Mouse (Mus musculus): ENCODE data around the gene Tcf7l1. TPM values are rescaled to one million over a fixed set of nuclear protein-coding genes. Genes with fewer than 3 reads are reported as not detected.

Tcf7l1 gene
- polyA plus RNA-seq, 1 experiment from 2014 or later = 6.2 TPM

DNA sequence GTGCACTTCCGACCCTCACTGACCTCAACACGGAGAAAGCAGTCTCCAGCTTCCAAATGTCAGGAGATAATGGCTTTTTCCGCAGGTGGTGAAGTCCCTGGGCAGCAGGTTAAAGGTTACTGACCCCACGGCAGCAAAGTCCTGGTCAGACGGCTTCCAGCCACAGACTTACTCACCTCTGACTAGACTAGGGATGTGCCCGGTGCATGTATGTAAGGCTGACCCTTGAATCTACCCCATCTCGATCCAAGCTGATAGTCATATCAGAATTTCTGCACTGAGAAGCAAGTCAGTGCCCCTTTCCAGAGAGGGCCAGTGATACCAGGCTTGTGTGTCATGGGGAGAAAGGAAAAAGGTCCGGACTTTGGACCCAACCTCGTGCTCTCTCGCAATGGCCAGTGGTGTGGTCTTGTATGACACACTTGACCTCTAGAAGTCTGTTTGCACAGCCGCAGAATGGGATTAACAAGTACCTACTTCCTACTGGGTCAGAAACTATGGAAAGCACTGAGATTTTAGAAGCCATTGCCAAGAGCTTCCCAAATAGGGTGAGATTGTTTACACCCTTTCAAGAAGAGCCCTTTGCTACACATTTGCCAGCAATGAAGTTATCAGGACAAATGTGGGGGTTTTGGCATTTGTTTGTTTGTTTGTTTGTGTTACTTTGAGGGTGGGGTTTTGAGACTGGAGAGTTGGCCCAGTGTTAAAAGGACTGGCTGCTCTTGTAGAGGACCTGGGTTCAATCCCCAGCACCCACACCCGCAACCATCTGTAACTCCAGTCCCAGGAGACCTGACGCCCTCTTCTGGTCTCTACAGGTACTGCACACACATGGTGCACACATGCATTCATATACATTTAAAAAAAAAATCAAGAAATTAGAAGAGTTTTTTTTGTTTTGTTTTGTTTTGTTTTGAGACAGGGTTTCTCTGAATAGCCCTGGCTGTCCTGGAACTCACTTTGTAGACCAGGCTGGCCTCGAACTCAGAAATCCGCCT is 10.0 kb downstream of the Tcf7l1 start:
- WGBS = 94% methylated on average over 15 of the region's 15 CpGs
- Histone ChIP-seq H3K9ac (replicated peaks) (no peak overlapping the region), H3K9me3 (no peaks in the 10 kb centered on the region), H3K4me3 (no peak overlapping the region), H3K4me2 (replicated peaks) (no peak overlapping the region), H3K36me3 (no peaks in the 10 kb centered on the region), H3K4me1 (no peaks in the 10 kb centered on the region), H3K27ac (replicated peaks) (no peak overlapping the region), H3K27me3 (no peaks in the 10 kb centered on the region)
- ATAC-seq (replicated peaks) = no peak

DNA sequence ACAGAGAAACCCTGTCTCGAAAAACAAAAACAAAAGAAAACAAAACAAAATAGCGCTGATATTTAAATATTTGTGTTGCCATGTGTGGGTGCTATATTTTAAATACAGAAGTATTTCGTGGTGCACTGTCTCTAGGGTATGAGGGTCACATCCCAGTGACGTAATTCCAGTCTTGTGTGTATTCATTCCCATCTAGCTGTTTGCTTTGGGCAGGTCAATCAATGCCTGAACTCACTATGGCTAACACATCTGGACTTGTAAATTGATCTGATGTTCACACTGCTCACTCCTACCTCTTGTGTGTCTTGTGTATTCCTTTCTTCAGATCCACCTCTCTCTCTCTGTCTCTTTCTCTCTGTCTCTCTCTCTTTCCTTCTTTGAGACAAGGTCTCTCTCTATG is 11.8 kb downstream of the Tcf7l1 start:
- 92% methylated on average over 4 of the region's 4 CpGs for WGBS
- H3K9me3 ChIP-seq = no peaks in the 10 kb centered on the region
- no peak overlapping the region for H3K4me2 ChIP-seq (replicated peaks)
- H3K27ac ChIP-seq (replicated peaks) = no peak overlapping the region
- no peak overlapping the region for H3K4me3 ChIP-seq
- ATAC-seq (replicated peaks) = no peak
- no peak overlapping the region for H3K9ac ChIP-seq (replicated peaks)
- H3K4me1 ChIP-seq = no peaks in the 10 kb centered on the region
- no peaks in the 10 kb centered on the region for H3K27me3 ChIP-seq
- H3K36me3 ChIP-seq = no peaks in the 10 kb centered on the region

DNA sequence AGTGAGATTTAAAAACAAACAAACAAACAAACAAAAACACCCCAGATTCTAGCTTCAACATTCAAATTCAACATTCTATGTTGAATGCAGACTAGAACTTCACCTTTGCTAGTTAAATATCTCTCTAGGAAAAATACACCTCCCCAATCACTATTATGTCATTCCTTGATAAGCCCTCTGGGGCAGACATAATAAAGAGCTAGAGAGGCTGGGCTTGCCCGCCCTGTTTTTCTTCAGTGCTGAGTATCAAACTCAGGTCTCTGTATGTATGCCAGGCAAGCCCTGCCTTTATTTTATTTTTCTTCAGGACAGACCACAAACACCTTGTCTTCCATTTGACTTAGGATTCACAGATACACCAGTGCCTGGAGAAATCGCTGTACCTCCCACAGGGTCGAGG is 14.8 kb downstream of the Tcf7l1 start:
- Histone ChIP-seq H3K9me3 (no peaks in the 10 kb centered on the region), H3K9ac (replicated peaks) (no peak overlapping the region), H3K36me3 (no peaks in the 10 kb centered on the region), H3K27me3 (no peaks in the 10 kb centered on the region), H3K4me3 (no peak overlapping the region), H3K4me2 (replicated peaks) (no peak overlapping the region), H3K27ac (replicated peaks) (no peak overlapping the region), H3K4me1 (peaks cover 9% of the 10 kb centered on the region)
- WGBS = 30% methylated on average over 3 of the region's 3 CpGs
- no peak for ATAC-seq (replicated peaks)

DNA sequence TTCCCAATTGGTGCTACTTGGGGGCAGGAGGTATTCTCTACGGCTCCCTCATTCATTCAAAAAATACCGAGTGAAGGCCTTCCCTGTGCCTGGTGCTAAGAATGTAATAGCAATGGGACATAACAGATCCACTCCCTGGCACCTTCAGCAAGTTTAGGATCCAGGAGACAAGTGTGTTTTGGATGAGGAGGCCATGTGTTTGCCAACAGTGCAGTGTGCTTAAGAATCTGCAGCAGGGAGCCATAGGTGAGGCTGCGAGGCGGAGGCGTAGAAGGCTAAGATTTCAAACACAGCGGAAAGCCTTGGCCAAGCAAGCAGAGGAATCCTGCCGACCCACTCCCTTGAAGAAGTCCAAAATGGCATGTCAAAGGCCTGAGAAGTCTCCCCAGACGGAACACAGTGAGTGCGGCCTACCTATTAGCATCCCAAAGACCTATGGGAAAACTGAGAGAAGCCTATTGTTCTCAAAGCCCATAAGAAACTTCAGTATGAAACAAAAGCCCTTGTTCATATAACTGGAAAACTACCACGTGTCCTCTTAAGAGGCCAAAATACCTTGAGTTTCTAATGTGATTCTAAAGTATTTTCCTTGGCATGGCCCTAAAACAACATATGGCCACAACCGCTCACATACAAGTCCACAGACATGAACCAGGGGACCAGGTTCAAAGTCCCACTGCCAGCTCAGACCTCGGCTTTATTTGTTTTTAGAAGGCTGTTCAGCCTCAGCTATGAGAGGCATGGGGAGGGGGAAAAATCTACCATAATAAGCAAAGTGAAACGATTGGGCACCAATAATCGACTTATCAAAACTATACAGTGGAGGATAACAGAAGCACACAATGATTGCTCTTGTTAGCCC is 18.9 kb downstream of the Tcf7l1 start:
- Histone ChIP-seq H3K4me1 (peaks cover 29% of the 10 kb centered on the region), H3K27ac (replicated peaks) (no peak overlapping the region), H3K4me2 (replicated peaks) (no peak overlapping the region), H3K9ac (replicated peaks) (no peak overlapping the region), H3K4me3 (no peak overlapping the region), H3K9me3 (no peaks in the 10 kb centered on the region), H3K36me3 (no peaks in the 10 kb centered on the region), H3K27me3 (no peaks in the 10 kb centered on the region)
- WGBS = 67% methylated on average over 14 of the region's 14 CpGs
- no peak for ATAC-seq (replicated peaks)

DNA sequence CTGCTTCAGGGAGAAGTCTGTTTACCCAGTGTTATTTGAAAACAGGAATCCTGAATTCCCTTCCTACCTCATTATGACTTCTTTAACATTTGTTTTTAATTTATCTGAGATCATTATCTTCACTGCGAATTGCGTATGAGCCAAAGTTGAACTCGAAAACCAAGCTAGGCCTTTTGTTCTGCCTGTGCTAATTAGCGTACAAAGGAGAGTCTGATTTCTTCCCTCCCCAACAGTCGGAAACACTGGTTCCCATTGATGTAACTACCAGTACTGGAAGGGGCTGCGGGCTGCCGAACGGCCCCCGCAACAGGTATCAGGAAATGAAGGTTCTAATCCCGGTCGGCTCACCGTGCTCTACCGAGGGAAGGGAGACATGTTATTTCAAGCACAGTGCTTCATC is 19.7 kb downstream of the Tcf7l1 start:
- WGBS = 51% methylated on average over 13 of the region's 13 CpGs
- no peaks in the 10 kb centered on the region for H3K9me3 ChIP-seq
- peaks cover 29% of the 10 kb centered on the region for H3K4me1 ChIP-seq
- no peak overlapping the region for H3K4me2 ChIP-seq (replicated peaks)
- no peak overlapping the region for H3K9ac ChIP-seq (replicated peaks)
- ATAC-seq (replicated peaks) = no peak
- H3K36me3 ChIP-seq = no peaks in the 10 kb centered on the region
- peak overlapping the region; percentile 56; the same call in 1 of the 2 replicates for H3K27ac ChIP-seq (replicated peaks)
- no peak overlapping the region for H3K4me3 ChIP-seq
- no peaks in the 10 kb centered on the region for H3K27me3 ChIP-seq

DNA sequence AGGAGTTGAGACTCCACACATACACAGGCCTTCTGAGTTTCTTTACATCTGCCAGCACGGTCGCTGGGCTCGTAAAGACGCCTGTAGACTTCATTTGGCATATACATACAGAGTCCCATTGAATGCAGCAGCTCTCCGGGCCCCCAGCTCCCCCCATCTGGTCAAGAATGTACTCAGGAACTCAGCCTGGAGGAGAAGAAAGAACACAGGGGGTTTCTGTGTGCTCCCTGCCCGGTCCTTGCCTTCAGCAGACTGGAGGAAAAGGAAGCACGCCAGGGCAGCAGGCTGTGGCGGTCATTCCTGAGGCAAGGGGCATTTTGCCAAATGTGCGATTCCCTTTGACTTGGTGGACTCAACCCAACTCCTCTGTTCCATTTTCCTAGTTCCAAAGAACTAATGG is 20.2 kb downstream of the Tcf7l1 start:
- H3K27me3 ChIP-seq = no peaks in the 10 kb centered on the region
- 59% methylated on average over 9 of the region's 9 CpGs for WGBS
- H3K4me3 ChIP-seq = no peak overlapping the region
- no peaks in the 10 kb centered on the region for H3K9me3 ChIP-seq
- ATAC-seq (replicated peaks) = no peak; the same call in 1 of the 2 replicates
- H3K27ac ChIP-seq (replicated peaks) = peak overlapping the region; percentile 56
- H3K9ac ChIP-seq (replicated peaks) = no peak overlapping the region
- no peaks in the 10 kb centered on the region for H3K36me3 ChIP-seq
- no peak overlapping the region for H3K4me2 ChIP-seq (replicated peaks)
- peaks cover 29% of the 10 kb centered on the region for H3K4me1 ChIP-seq

DNA sequence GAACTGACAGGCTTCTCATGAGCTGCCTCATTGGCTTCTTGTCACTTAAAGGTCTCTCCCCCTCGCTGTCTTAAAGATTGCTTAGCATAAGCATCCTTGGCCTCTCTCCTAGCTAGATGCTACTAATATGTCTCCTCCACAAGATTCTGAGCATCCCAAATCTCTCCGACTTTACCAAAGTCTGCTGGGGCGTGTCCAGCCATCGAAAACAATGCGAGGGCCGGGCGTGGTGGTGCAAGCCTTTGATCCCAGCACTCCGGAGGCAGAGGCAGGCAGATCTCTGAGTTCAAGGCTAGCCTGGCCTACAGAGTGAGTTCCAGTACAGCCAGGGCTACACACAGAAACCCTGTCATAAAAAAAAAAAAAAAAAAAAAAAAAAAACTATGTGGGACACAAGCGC is 21.0 kb downstream of the Tcf7l1 start:
- H3K27ac ChIP-seq (replicated peaks) = no peak overlapping the region
- H3K4me3 ChIP-seq = no peak overlapping the region
- no peak overlapping the region for H3K9ac ChIP-seq (replicated peaks)
- no peaks in the 10 kb centered on the region for H3K9me3 ChIP-seq
- 98% methylated on average over 9 of the region's 9 CpGs for WGBS
- no peak overlapping the region for H3K4me2 ChIP-seq (replicated peaks)
- no peak for ATAC-seq (replicated peaks)
- peaks cover 29% of the 10 kb centered on the region for H3K4me1 ChIP-seq
- H3K27me3 ChIP-seq = no peaks in the 10 kb centered on the region
- H3K36me3 ChIP-seq = no peaks in the 10 kb centered on the region

DNA sequence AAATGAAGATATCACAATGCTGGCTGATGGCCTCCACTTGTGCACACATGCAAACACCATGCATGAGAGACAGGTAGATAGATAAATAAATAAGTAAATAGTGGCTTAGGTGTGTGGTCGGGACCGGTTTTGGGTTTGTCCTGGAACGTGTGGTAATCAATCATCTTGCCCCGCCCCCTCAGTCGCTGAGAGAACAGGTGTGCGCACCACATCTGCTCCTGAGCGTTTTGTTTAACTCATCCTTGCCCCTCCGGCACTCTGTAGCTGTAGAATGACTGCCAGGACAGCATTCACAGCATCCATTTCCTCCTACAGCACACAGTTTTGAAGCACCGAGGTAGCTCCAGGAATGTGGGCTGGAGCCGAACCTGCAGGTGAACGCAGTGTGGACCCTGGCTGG is 25.4 kb downstream of the Tcf7l1 start:
- Histone ChIP-seq H3K4me2 (replicated peaks) (no peak overlapping the region), H3K27ac (replicated peaks) (no peak overlapping the region), H3K9ac (replicated peaks) (no peak overlapping the region), H3K9me3 (no peaks in the 10 kb centered on the region), H3K27me3 (no peaks in the 10 kb centered on the region), H3K36me3 (no peaks in the 10 kb centered on the region), H3K4me3 (no peak overlapping the region), H3K4me1 (peaks cover 20% of the 10 kb centered on the region)
- 76% methylated on average over 11 of the region's 11 CpGs for WGBS
- ATAC-seq (replicated peaks) = no peak

DNA sequence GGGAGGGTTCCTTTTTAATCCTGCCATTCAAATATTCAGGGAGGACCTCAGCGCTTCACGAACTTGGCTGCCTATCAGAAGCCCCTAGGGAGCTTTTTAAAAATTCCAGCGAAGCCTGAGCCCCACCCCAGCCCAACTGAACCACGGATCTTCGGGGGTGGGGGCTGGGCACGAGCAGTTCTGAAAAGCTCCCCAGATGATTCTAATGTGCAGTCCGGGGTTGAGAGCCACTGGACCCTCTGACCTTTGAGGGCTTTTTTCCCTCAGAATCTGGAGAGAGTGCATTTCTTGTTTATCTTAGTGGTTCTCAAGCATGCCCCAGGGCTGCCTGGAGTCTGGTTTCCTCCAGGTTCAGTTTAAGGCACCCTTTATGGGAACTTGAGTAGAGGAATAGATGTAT is 27.4 kb downstream of the Tcf7l1 start:
- peaks cover 17% of the 10 kb centered on the region; the same call in 1 of the 2 replicates for H3K4me1 ChIP-seq
- no peaks in the 10 kb centered on the region for H3K36me3 ChIP-seq
- H3K4me2 ChIP-seq (replicated peaks) = no peak overlapping the region
- H3K27me3 ChIP-seq = no peaks in the 10 kb centered on the region
- no peak for ATAC-seq (replicated peaks)
- WGBS = 5% methylated on average over 7 of the region's 7 CpGs
- H3K9me3 ChIP-seq = no peaks in the 10 kb centered on the region
- H3K9ac ChIP-seq (replicated peaks) = no peak overlapping the region
- H3K4me3 ChIP-seq = no peak overlapping the region
- no peak overlapping the region for H3K27ac ChIP-seq (replicated peaks)

DNA sequence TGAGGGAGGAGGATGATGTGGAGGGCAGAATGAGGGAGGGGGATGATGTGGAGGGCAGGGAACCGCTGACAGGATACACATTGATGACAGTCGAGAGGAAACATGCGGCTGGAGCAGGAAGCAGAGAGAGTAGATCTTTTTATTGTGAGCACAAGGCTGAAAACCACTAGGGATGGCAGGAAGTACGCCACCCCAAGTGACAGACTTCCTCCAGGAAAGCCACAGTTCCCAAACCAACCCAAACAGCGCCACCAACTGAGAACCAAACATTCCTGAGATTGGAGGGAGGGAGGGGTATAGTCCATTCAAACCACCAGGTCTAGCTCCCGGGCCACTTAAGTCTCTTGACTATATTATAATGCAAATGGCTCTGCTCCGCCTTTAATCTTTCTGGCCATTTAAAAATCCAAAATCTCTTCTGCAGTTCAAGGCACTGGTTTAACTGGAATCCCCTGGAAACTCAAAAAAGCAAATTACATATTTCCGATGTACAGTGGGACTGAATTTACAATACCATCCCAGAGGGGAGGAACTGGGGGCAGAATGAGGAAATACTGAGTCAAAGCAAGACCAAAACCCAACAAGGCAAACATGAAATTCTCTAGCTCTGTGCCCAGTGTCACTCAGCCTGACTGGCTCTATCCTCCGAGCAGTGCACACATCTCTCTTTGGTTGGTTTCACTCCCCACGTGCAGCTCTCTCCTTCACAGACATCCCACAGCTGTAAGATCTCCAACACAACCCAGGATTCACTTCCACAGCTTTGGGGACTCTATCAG is 30.6 kb downstream of the Tcf7l1 start:
- Histone ChIP-seq H3K4me3 (no peak overlapping the region), H3K4me2 (replicated peaks) (no peak overlapping the region), H3K4me1 (peaks cover 30% of the 10 kb centered on the region), H3K27ac (replicated peaks) (no peak overlapping the region), H3K27me3 (no peaks in the 10 kb centered on the region), H3K9me3 (no peaks in the 10 kb centered on the region), H3K36me3 (no peaks in the 10 kb centered on the region), H3K9ac (replicated peaks) (no peak overlapping the region)
- WGBS = 35% methylated on average over 10 of the region's 10 CpGs
- no peak for ATAC-seq (replicated peaks)

DNA sequence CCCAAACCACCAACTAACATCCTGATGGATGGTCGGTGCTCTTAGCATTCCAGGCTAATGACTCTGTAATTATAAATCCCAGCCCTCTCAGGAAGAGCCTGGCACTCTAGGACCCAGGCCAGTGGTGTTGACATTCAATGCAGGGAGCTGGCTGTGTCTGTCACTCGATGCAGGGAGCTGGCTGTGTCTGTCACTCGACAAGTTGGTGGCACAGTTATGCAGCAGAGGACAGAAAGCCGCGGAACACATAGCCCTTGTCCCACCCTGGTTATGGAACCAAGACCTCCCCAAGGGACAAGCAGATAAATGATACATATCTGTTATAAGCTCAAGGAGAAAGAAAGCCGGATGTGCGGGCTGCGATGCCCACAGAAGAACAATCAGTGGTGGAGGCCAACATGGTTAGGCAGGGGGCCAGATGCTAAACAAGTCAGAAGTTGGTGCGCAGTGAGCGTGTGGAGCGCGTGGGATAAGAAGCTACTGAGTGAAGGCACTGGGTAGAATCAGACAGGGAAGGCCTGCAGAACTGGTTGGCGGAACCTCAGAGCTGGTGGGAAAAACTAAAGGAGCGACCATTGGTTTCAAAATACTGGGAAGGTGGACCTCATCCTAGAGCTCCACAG is 33.7 kb downstream of the Tcf7l1 start:
- H3K36me3 ChIP-seq = no peaks in the 10 kb centered on the region
- peaks cover 24% of the 10 kb centered on the region for H3K4me1 ChIP-seq
- no peaks in the 10 kb centered on the region for H3K27me3 ChIP-seq
- H3K27ac ChIP-seq (replicated peaks) = 0 out of 2 replicates have a peak overlapping the region, but pooled peaks have one; percentile 25
- H3K9me3 ChIP-seq = no peaks in the 10 kb centered on the region
- no peak overlapping the region for H3K9ac ChIP-seq (replicated peaks)
- H3K4me3 ChIP-seq = no peak overlapping the region
- no peak overlapping the region for H3K4me2 ChIP-seq (replicated peaks)
- WGBS = 57% methylated on average over 14 of the region's 14 CpGs
- ATAC-seq (replicated peaks) = peak; percentile 55; the same call in 1 of the 2 replicates
